Mouse (Mus musculus): ENCODE results near the gene Il12rb1.
A peak's percentile ranks its signal among the peaks of the same experiment; 100 is the strongest.
"Not testable (repeated sequence)": the region's sequence is repeated elsewhere in the genome, so short reads cannot be mapped to it uniquely, and the experiment has no call there.

Gene Il12rb1

DNA sequence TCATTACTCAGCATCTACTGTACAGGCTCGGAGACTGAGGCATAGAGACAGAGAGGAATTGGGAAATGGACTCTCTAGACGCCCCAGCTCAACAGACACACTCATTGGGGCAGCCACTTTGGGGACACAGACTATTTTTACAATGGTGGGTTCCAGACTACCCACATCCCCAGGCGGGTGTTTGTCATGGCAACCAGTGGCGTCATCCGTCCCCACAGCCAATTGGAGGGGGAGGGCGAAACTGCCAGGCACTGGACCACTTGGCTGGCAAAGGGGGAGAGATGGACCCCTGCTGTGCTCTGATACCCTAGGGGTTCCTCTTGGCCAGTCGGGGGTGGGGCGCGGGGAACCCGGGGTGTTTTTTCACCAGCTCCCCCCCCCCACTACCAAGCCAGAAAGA, 7.6 kb upstream of the Il12rb1 start:
- no peak for DNase-seq (ENCODE audit: low spot score in 2 of 2)

DNA sequence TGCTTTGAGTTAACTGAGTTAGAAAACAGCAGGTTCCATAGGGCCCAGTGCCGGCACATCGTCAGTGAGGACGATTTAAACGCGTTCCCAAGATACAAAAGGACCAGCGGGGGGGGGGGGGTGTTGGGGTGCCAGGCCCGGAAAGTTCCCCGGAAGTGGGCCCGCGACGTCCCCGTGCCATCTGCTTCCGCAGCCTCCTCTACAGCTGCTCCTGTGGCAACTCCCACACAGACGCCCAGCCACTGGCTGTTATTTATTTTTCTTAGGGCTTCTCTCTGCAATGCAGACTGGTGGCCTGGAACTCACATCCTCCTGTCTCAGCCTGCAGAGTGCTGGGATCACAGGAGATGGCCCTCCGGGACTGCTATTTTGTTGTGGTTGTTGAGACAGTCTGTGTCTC, 7.1 kb upstream of the Il12rb1 start:
- peak in 1 of 2 experiments; percentile 40 for DNase-seq (ENCODE audit: low spot score in 2 of 2)

GRCm38 (mm10) chr8:70801830-70802229, 6.4 kb upstream of the Il12rb1 start:
- no peak for DNase-seq (ENCODE audit: low spot score in 2 of 2)

DNA sequence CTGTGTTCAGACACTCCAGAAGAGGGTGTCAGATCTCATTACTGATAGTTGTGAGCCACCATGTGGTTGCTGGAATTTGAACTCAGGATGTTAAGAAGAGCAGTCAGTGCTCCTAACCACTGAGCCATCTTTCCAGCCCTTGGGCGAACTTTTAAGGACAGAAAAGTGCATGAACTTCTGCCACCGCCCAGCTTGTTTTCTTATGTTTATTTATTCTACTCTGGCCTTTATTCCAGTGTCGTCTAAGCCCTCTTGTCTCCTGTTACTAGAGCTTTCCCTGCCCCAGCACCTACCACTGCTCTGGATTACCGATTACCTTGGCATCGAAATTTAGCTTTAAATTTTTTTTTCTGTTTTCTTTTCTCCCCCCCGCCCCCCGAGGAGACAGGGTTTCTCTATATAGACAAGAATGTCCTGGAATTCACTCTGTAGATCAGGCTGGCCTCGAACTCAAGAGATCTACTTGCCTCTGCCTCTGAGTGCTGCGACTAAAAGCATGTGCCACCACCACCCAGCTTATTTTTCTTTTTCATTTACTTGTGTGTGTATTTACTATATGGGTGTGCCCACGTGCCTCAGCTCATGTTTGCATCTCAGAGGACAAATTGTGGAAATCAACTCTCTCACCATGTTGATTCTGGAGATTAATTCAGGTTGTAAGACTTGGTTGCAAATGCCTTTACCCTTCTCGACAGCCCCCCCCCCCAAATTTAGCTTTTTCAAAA, 5.3 kb upstream of the Il12rb1 start:
- no peak for DNase-seq (ENCODE audit: low spot score in 2 of 2)

DNA sequence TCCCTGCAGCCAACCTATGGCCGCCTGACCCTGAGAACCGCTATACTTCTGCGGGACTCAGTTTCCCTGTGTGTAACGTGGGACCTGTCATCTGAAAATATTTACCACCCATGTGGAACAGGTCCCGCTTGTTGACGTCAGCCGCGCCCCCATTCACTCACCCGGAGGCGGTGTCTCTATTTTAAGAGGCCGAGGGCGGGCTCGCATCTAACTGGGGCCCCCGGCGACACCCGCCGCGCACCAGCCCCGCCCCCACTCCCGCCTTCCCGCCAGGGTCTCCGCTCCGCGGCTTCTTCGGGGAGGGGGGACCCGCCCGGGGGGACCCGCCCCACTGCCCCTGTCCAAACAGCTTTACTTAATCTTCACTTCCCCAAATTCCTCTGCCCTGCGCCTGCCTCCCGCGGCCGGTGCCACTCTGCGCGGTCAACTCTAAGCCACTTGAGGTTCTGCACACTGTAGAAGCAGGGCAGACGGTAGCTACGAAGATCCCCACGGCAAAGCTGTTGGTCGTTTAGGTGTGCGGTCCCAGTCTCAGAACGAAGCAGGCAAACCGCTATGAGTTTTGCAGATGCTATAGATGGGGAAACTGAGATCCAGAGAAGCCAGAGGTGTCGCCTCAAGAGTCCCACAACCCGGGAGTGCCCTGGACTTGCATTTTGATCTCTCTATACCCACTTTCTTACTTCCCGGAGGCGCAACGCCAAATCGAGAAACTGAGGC, 4.3 kb upstream of the Il12rb1 start:
- DNase-seq (ENCODE audit: low spot score in 2 of 2), result peak; percentile 90 to 93

DNA sequence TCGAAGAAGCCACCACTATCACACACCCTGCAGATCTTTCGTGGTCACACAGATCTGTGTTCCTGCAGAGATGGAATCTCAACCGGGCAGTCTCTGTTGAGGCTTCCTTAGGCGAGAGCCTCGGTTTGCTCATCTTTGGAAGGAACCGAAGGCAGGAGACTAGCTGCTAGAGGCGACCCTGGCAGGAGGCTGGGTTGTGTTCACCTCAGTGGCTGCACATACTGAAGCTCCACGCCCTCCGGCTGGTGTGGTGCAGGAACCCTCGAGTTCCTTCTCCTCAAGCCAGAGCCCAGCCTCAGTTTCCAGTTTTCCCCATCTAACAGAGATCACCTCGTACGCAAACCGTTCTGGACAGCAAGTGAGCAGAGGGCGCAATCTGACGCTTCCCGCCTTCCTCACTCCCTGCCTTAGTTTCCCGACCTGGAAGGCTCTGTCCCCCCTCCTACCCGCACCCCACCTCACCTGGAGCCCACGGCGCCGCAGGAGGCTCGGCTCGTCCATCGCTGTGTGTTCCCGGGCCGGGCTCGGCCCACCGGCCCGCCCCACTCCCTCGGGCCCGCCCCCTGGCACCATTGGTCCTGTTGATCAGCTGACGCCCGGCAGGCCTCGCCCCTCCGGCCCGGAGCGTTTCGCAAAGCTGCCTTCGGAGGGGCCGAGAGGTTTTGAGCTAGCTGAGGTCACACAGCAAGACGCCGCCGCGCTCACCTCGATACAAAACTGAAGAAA, 3.6 kb upstream of the Il12rb1 start, which contains the start of gene Mast3:
TSS of gene Mast3 (minus strand) at position 574 of the 726 bp plus-strand sequence.
- DNase-seq (ENCODE audit: low spot score in 2 of 2), result peak; percentile 90 to 91

DNA sequence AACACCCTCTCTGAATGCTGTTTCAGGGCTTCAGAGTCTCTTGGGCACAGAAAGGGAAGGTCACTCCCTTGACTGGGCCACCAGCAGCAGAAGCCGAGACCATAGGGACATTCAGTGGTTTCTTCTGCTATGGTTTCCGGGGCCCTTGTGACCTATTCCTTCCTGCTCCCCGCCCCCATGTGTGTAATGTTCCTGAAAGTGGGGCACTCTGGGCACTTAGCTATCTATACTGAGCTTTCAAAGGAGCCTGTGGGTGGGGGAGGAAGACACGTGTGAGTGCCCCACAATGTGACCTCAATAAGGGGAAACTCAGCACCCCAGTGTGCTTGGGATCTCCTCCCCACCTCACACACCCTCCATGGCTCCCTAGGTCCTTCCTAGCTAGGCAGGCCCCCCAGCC, 1.7 kb upstream of the Il12rb1 start:
- peak; percentile 87 to 88 for DNase-seq (ENCODE audit: low spot score in 2 of 2)

DNA sequence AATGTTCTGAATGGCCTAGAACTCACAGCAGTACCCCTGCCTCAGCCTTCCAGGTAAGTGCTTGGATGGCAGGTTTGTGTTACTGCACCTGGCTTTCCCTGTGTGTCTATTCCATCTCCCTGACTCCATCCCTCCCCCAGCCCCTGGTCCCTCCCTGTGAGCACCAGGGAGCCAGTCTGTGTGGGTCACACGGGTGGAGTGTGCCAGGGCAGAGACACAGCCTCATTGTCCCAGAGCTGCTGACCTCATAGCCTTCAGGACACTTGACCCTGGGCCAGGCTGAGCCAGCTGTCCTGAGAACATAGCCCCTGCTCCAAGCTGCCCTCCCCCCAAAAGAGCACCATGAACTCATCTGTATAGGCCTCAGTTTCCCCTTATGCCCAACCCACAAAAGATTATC, 945 bp upstream of the Il12rb1 start:
- no peak for DNase-seq (ENCODE audit: low spot score in 2 of 2)

DNA sequence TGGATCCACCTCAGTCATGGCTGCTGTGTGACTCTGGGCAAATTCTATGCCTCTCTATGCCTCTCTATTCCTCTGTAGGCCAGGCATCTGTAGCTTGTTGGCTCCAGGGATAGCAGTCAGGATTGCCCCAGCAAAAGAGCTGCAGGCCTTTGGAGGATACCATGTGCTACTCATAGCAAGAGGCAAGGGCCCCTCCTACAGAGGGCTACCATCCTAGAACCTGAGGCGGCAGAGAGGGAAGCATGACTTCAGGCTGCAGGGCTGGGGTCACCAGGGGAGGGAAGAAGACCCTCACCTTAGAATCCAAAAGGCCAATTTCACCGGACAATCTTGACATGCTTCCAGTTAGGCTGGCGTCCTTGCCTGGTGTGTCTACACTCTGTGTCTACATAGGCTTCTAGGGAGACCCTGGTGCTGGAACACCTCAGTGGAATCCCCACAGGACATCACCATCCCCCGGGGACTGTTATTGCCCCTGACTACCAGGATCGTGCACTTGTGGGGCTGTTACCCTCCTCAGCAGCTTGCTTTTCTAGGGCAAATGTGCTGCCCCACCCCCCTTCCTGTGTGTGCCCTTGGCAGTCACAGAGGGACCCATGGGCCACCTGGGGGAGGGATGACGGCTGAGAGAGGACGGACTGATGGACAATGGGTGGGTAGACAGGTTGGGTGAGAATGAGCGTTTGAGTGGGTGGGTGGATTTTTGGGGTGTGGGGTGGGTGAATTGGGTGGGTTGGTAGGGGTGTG, 879 bp downstream of the Il12rb1 start:
- DNase-seq (ENCODE audit: low spot score in 2 of 2), result no peak

GRCm38 (mm10) chr8:70810962-70811680, 2.9 kb downstream of the Il12rb1 start:
- no peak for DNase-seq (ENCODE audit: low spot score in 2 of 2)

GRCm38 (mm10) chr8:70812055-70812454, 3.8 kb downstream of the Il12rb1 start:
- no peak for DNase-seq (ENCODE audit: low spot score in 2 of 2)

DNA sequence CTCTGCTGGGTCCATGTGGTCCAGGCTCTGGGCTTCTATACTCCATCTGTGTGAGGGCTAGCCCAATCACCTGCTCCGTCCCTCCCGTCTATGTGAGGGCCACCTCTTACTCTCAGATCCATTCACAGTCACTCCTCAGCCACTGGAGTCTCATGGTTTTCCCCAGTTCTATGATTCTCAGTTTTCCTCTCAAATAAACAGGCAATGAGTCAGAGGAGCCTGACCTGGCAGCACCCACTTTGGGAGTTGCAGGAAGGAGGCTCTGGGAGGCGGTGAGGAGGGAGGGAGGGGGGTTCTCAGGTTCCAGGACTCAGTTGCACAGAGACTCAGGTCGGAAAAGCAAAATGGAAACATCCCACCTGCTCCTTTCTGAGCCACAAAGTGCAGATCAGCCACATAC, 4.6 kb downstream of the Il12rb1 start:
- no peak for DNase-seq (ENCODE audit: low spot score in 2 of 2)

- DNase-seq (ENCODE audit: low spot score in 2 of 2), result peak; percentile 49 to 51
Measured at GRCm38 (mm10) chr8:70816679-70817078, 8.4 kb downstream of the Il12rb1 start.

GRCm38 (mm10) chr8:70820101-70820935, 12.1 kb downstream of the Il12rb1 start:
- DNase-seq (ENCODE audit: low spot score in 2 of 2), result no peak

- peak; percentile 56 to 64 for DNase-seq (ENCODE audit: low spot score in 2 of 2)
Measured at GRCm38 (mm10) chr8:70821399-70821962, 13.2 kb downstream of the Il12rb1 start.

DNA sequence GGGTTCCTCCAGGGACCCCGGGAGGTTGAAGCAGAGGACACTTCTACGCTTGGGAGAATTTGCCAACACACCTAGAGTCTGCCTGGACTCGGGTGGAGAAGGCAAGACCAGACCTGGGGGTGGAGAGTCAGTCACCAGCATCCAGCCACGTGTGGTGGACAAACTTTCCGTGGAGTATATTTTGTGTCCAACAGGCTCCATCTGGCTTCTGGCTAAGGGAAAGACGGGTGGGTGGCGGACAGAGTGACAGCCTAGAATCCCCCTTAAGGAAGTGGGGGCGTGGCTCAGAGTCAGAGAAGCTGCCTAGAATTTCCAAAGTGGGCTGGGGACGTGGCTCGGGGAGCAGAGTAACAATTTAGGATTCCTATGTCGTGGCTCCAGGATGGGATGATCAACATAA, 13.7 kb downstream of the Il12rb1 start:
- DNase-seq (ENCODE audit: low spot score in 2 of 2), result no peak

DNA sequence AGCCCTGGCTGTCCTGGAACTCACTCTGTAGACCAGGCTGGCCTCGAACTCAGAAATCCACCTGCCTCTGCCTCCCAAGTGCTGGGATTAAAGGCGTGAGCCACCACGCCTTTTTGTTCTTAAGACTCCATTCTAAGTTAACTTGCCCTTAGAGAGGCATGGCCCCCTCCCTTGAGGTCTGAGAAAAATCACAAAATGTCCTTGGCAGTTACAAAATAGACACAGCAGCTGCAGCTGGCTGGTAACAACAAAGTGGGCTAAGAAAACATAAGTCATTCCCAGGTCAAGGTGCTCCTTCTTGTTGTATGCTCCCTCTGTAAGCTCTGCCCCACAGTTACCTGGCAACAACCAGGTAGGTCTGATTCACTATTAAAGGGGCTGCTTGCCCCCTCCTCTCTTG, 14.3 kb downstream of the Il12rb1 start:
- not testable (repeated sequence) for DNase-seq (ENCODE audit: low spot score in 2 of 2)

DNA sequence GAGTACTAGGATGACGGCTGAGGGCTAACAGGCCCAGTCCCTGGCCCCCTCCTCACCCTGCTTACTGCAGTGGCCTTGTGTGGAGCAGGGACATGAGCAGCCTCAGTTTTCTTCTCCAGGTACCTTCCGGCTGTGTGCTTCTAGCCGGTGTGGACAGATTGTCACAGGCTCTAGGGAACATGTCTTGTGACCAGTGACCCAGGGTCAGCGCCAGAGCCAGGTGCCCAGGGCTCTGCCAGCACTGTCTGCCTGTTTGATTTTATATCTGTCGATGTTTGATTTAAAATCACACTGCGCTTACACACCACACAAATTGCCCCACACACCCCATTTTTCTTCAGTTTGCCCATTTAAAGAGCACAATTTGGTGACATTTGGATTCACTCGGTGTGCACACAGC, 15.6 kb downstream of the Il12rb1 start:
- no peak for DNase-seq (ENCODE audit: low spot score in 2 of 2)

DNA sequence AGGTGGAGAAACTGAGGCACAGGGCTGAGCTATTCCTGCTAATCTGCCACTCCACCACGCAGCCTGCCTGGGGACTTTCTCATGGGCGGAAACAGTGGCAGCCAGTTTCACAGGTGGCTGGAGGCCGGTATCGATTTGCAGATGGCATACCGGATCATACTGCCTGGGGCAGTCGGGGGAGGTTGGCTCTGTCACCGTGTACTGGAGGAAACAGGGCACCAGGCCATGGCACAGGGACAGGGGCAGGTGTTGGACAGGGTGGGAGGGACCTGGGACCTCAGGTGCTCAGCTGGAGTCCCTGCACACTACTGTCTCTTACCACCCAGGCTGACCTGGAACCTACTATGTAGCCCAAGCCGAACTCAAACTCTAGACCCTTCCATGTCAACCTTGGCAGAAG, 17.6 kb downstream of the Il12rb1 start:
- no peak for DNase-seq (ENCODE audit: low spot score in 2 of 2)

DNA sequence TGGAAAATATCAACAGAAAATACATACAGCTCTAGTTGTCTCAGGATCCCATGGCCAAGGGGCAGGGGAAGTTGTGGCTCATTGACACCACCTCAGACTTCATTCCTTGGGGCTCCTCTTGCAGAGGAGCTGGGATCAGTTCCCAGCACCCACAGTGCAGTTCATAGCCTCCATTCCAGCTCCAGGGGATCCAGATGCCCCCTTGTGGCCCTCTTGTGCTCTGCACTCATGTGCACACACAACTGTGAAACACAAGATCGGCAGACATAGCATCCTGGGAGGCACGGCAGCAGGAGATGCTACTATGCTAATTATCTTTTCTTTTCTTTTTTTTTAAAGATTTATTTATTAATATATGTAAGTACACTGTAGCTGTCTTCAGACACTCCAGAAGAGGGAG, 18.8 kb downstream of the Il12rb1 start:
- DNase-seq (ENCODE audit: low spot score in 2 of 2), result no peak
